Mouse (Mus musculus) ES-E14 (cell line): ENCODE data around the gene Gnb1.

Experiments
- HCFC1 ChIP-seq: IDR thresholded peaks from 2 replicates; pipeline ENCODE4 v1.6.1; 2012; ENCODE audit warnings: low read length, inconsistent platforms, borderline replicate concordance; ENCODE audit not compliant: insufficient read depth
- MAFK ChIP-seq: IDR thresholded peaks from 2 replicates; pipeline ENCODE4 v1.6.1; 2014; ENCODE audit warnings: mild to moderate bottlenecking, low read depth, low read length, inconsistent platforms; ENCODE audit not compliant: insufficient read depth
- ZC3H11A ChIP-seq: IDR thresholded peaks from 2 replicates; pipeline ENCODE4 v1.6.1; 2012; ENCODE audit warnings: low read depth, mild to moderate bottlenecking, inconsistent platforms, low read length, borderline replicate concordance

GRCm38 (mm10) chr4:155488232-155489025 is 2.7 kb upstream of the Gnb1 start:
- TF ChIP-seq MAFK (no peak), ZC3H11A (no peak), HCFC1 (no peak)
